Mouse (Mus musculus): Measurements from ENCODE around the gene Bcl2l2. TPM values are rescaled to one million over a fixed set of nuclear protein-coding genes. Genes with fewer than 3 reads are reported as not detected.

The Bcl2l2 gene
- polyA plus RNA-seq, 1 experiment from 2014 or later: 5.9 TPM

- no peak for ATAC-seq
- Histone ChIP-seq H3K27ac (ENCODE audit: low read depth, low read length) (no peak overlapping the region), H3K4me3 (ENCODE audit: low read length) (no peak overlapping the region), H3K4me1 (ENCODE audit: control insufficient read depth, insufficient read depth, low read depth, low read length) (peaks cover 4% of the 10 kb centered on the region), H3K27me3 (replicated peaks; ENCODE audit: control insufficient read depth, insufficient read depth, low read length) (no peaks in the 10 kb centered on the region), H3K36me3 (ENCODE audit: control insufficient read depth, insufficient read depth, low read length) (no peaks in the 10 kb centered on the region), H3K9ac (ENCODE audit: low read depth, low read length) (no peak overlapping the region), H3K4me2 (ENCODE audit: low read length) (no peak overlapping the region), H3K9me3 (ENCODE audit: control insufficient read depth, low read length) (no peaks in the 10 kb centered on the region)
- 88% methylated on average over 5 of the region's 5 CpGs for WGBS
Measured at GRCm38 (mm10) chr14:54865626-54866025, 17.6 kb upstream of the Bcl2l2 start.

- 61% methylated on average over 3 of the region's 3 CpGs for WGBS
- Histone ChIP-seq H3K4me3 (ENCODE audit: low read length) (no peak overlapping the region), H3K9ac (ENCODE audit: low read depth, low read length) (no peak overlapping the region), H3K4me1 (ENCODE audit: control insufficient read depth, insufficient read depth, low read depth, low read length) (peaks cover 4% of the 10 kb centered on the region), H3K36me3 (ENCODE audit: control insufficient read depth, insufficient read depth, low read length) (no peaks in the 10 kb centered on the region), H3K27me3 (replicated peaks; ENCODE audit: control insufficient read depth, insufficient read depth, low read length) (no peaks in the 10 kb centered on the region), H3K27ac (ENCODE audit: low read depth, low read length) (no peak overlapping the region), H3K9me3 (ENCODE audit: control insufficient read depth, low read length) (no peaks in the 10 kb centered on the region), H3K4me2 (ENCODE audit: low read length) (no peak overlapping the region)
- ATAC-seq: no peak
Measured at GRCm38 (mm10) chr14:54866268-54866667, 16.9 kb upstream of the Bcl2l2 start.

GRCm38 (mm10) chr14:54866936-54867335 is 16.2 kb upstream of the Bcl2l2 start:
- H3K9ac ChIP-seq (ENCODE audit: low read depth, low read length): no peak overlapping the region
- no peaks in the 10 kb centered on the region for H3K9me3 ChIP-seq (ENCODE audit: control insufficient read depth, low read length)
- WGBS: 54% methylated on average over 5 of the region's 5 CpGs
- H3K4me1 ChIP-seq (ENCODE audit: control insufficient read depth, insufficient read depth, low read depth, low read length): peaks cover 4% of the 10 kb centered on the region
- no peak overlapping the region for H3K27ac ChIP-seq (ENCODE audit: low read depth, low read length)
- no peaks in the 10 kb centered on the region for H3K27me3 ChIP-seq (replicated peaks; ENCODE audit: control insufficient read depth, insufficient read depth, low read length)
- no peak overlapping the region for H3K4me2 ChIP-seq (ENCODE audit: low read length)
- no peak for ATAC-seq
- no peaks in the 10 kb centered on the region for H3K36me3 ChIP-seq (ENCODE audit: control insufficient read depth, insufficient read depth, low read length)
- no peak overlapping the region for H3K4me3 ChIP-seq (ENCODE audit: low read length)

- Histone ChIP-seq H3K27me3 (replicated peaks; ENCODE audit: control insufficient read depth, insufficient read depth, low read length) (no peaks in the 10 kb centered on the region), H3K27ac (ENCODE audit: low read depth, low read length) (no peak overlapping the region), H3K36me3 (ENCODE audit: control insufficient read depth, insufficient read depth, low read length) (no peaks in the 10 kb centered on the region), H3K9me3 (ENCODE audit: control insufficient read depth, low read length) (no peaks in the 10 kb centered on the region), H3K9ac (ENCODE audit: low read depth, low read length) (no peak overlapping the region), H3K4me2 (ENCODE audit: low read length) (no peak overlapping the region), H3K4me1 (ENCODE audit: control insufficient read depth, insufficient read depth, low read depth, low read length) (peaks cover 4% of the 10 kb centered on the region), H3K4me3 (ENCODE audit: low read length) (no peak overlapping the region)
- 92% methylated on average over 4 of the region's 4 CpGs for WGBS
- ATAC-seq: no peak
Measured at GRCm38 (mm10) chr14:54868026-54868425, 15.2 kb upstream of the Bcl2l2 start.

GRCm38 (mm10) chr14:54870861-54871260 is 12.3 kb upstream of the Bcl2l2 start, which contains the start of gene Homez:
TSS of gene Homez (minus strand) at chr14:54870961.
- H3K27ac ChIP-seq (ENCODE audit: low read depth, low read length): no peak within 1 kb of the TSS
- no peaks in the 10 kb centered on the region for H3K36me3 ChIP-seq (ENCODE audit: control insufficient read depth, insufficient read depth, low read length)
- no peak within 1 kb of the TSS for H3K4me3 ChIP-seq (ENCODE audit: low read length)
- WGBS: 88% methylated on average over 5 of the region's 5 CpGs
- H3K9ac ChIP-seq (ENCODE audit: low read depth, low read length): no peak within 1 kb of the TSS
- H3K4me2 ChIP-seq (ENCODE audit: low read length): no peak within 1 kb of the TSS
- no peaks in the 10 kb centered on the region for H3K27me3 ChIP-seq (replicated peaks; ENCODE audit: control insufficient read depth, insufficient read depth, low read length)
- no peak for ATAC-seq
- peaks cover 6% of the 10 kb centered on the region for H3K4me1 ChIP-seq (ENCODE audit: control insufficient read depth, insufficient read depth, low read depth, low read length)
- no peaks in the 10 kb centered on the region for H3K9me3 ChIP-seq (ENCODE audit: control insufficient read depth, low read length)

- Histone ChIP-seq H3K9ac (ENCODE audit: low read depth, low read length) (no peak overlapping the region), H3K4me2 (ENCODE audit: low read length) (no peak overlapping the region), H3K27ac (ENCODE audit: low read depth, low read length) (no peak overlapping the region), H3K4me3 (ENCODE audit: low read length) (no peak overlapping the region), H3K9me3 (ENCODE audit: control insufficient read depth, low read length) (no peaks in the 10 kb centered on the region), H3K27me3 (replicated peaks; ENCODE audit: control insufficient read depth, insufficient read depth, low read length) (no peaks in the 10 kb centered on the region), H3K4me1 (ENCODE audit: control insufficient read depth, insufficient read depth, low read depth, low read length) (peaks cover 9% of the 10 kb centered on the region), H3K36me3 (ENCODE audit: control insufficient read depth, insufficient read depth, low read length) (no peaks in the 10 kb centered on the region)
- no peak for ATAC-seq
- WGBS: 90% methylated on average over 3 of the region's 3 CpGs
Measured at GRCm38 (mm10) chr14:54874165-54874564, 9.0 kb upstream of the Bcl2l2 start.

- Histone ChIP-seq H3K4me2 (ENCODE audit: low read length) (peak overlapping the region; percentile 91), H3K27ac (ENCODE audit: low read depth, low read length) (peak overlapping the region; percentile 96), H3K9ac (ENCODE audit: low read depth, low read length) (peak overlapping the region; percentile 97), H3K36me3 (ENCODE audit: control insufficient read depth, insufficient read depth, low read length) (no peaks in the 10 kb centered on the region), H3K9me3 (ENCODE audit: control insufficient read depth, low read length) (no peaks in the 10 kb centered on the region), H3K4me3 (ENCODE audit: low read length) (peak overlapping the region; percentile 83), H3K27me3 (replicated peaks; ENCODE audit: control insufficient read depth, insufficient read depth, low read length) (no peaks in the 10 kb centered on the region), H3K4me1 (ENCODE audit: control insufficient read depth, insufficient read depth, low read depth, low read length) (peaks cover 9% of the 10 kb centered on the region)
- 2% methylated on average over 36 of the region's 36 CpGs for WGBS
- ATAC-seq: peak; percentile 56
Measured at GRCm38 (mm10) chr14:54875844-54876538, 7.2 kb upstream of the Bcl2l2 start.

GRCm38 (mm10) chr14:54876539-54877047 is 6.6 kb upstream of the Bcl2l2 start:
- Histone ChIP-seq H3K27ac (ENCODE audit: low read depth, low read length) (peak overlapping the region; percentile 96), H3K36me3 (ENCODE audit: control insufficient read depth, insufficient read depth, low read length) (no peaks in the 10 kb centered on the region), H3K9me3 (ENCODE audit: control insufficient read depth, low read length) (no peaks in the 10 kb centered on the region), H3K27me3 (replicated peaks; ENCODE audit: control insufficient read depth, insufficient read depth, low read length) (no peaks in the 10 kb centered on the region), H3K9ac (ENCODE audit: low read depth, low read length) (peak overlapping the region; percentile 97), H3K4me1 (ENCODE audit: control insufficient read depth, insufficient read depth, low read depth, low read length) (peaks cover 9% of the 10 kb centered on the region), H3K4me2 (ENCODE audit: low read length) (peak overlapping the region; percentile 91), H3K4me3 (ENCODE audit: low read length) (peak overlapping the region; percentile 83)
- peak; percentile 89 for ATAC-seq
- 0% methylated on average over 55 of the region's 72 CpGs for WGBS

- H3K9me3 ChIP-seq (ENCODE audit: control insufficient read depth, low read length): no peaks in the 10 kb centered on the region
- ATAC-seq: peak; percentile 84
- H3K4me1 ChIP-seq (ENCODE audit: control insufficient read depth, insufficient read depth, low read depth, low read length): peaks cover 9% of the 10 kb centered on the region
- peak within 1 kb of the TSS; percentile 96 for H3K27ac ChIP-seq (ENCODE audit: low read depth, low read length)
- WGBS: under 1% methylated on average over 51 of the region's 61 CpGs
- peak within 1 kb of the TSS; percentile 83 for H3K4me3 ChIP-seq (ENCODE audit: low read length)
- H3K4me2 ChIP-seq (ENCODE audit: low read length): peak within 1 kb of the TSS; percentile 91
- no peaks in the 10 kb centered on the region for H3K36me3 ChIP-seq (ENCODE audit: control insufficient read depth, insufficient read depth, low read length)
- H3K27me3 ChIP-seq (replicated peaks; ENCODE audit: control insufficient read depth, insufficient read depth, low read length): no peaks in the 10 kb centered on the region
- peak within 1 kb of the TSS; percentile 97 for H3K9ac ChIP-seq (ENCODE audit: low read depth, low read length)
Measured at GRCm38 (mm10) chr14:54877048-54877715, 6.0 kb upstream of the Bcl2l2 start, which contains the start of gene Ppp1r3e. TSS of gene Ppp1r3e (minus strand) at chr14:54877550.

Measured in hindbrain, embryonic 16.5 days (tissue).